Mouse (Mus musculus) heart, postnatal 0 days (tissue): ENCODE data around the gene Cadm2. TPM values are rescaled to one million over a fixed set of nuclear protein-coding genes. Genes with fewer than 3 reads are reported as not detected.

Experiments
- ATAC-seq: fragments of 200-750 bp; cut with Nextera tagmentation; 2 replicates; pipeline ENCODE4 v1.8.0; 2017; ENCODE audit warnings: low read depth, moderate number of reproducible peaks, moderate library complexity; ENCODE audit not compliant: insufficient read depth
- DNase-seq: peaks from one replicate; pipeline ENCODE4 v3.0.0-alpha.2; 2016; ENCODE audit warnings: low spot score
- H3K27ac ChIP-seq: fragments of 300-500 bp; sonication (generic); 2 replicates; pipeline ENCODE4 v1.5.1; 2014; ENCODE audit warnings: low read depth, mild to moderate bottlenecking
- H3K27me3 ChIP-seq: fragments of 300-500 bp; sonication (generic); 2 replicates; pipeline ENCODE4 v1.6.1; 2014; ENCODE audit warnings: low read length, mixed read lengths; ENCODE audit not compliant: control insufficient read depth, insufficient read depth
- H3K36me3 ChIP-seq: fragments of 300-500 bp; sonication (generic); replicated peaks from 2 replicates; pipeline ENCODE4 v1.6.1; 2014; ENCODE audit warnings: low read length, mixed read lengths; ENCODE audit not compliant: control insufficient read depth, insufficient read depth
- H3K4me1 ChIP-seq: fragments of 300-500 bp; sonication (generic); 2 replicates; pipeline ENCODE4 v1.6.1; 2014; ENCODE audit warnings: antibody characterized with exemption; ENCODE audit not compliant: control insufficient read depth, insufficient read depth
- H3K4me2 ChIP-seq: fragments of 300-500 bp; sonication (generic); 2 replicates; pipeline ENCODE4 v1.6.1; 2014; ENCODE audit warnings: low read depth, mild to moderate bottlenecking, low read length, moderate library complexity
- H3K4me3 ChIP-seq: fragments of 300-500 bp; sonication (generic); 2 replicates; pipeline ENCODE4 v1.5.1; 2014; ENCODE audit warnings: low read depth, low read length
- H3K9ac ChIP-seq: fragments of 300-500 bp; sonication (generic); replicated peaks from 2 replicates; pipeline ENCODE4 v1.6.1; 2014; ENCODE audit warnings: low read depth, low read length, mixed read lengths
- H3K9me3 ChIP-seq: fragments of 300-500 bp; sonication (generic); replicated peaks from 2 replicates; pipeline ENCODE4 v1.6.1; 2016; ENCODE audit warnings: low read length; ENCODE audit not compliant: control insufficient read depth
- CTCF ChIP-seq: IDR thresholded peaks from 2 replicates; pipeline ENCODE4 v1.5.1; 2016; ENCODE audit warnings: antibody characterized with exemption, control low read depth, low read depth
- EP300 ChIP-seq: IDR thresholded peaks from 2 replicates; pipeline ENCODE4 v1.6.1; 2016; ENCODE audit warnings: antibody characterized with exemption, low read depth
- WGBS: fragments of 180-500 bp; shearing (Covaris S2); extraction: QIAGEN DNeasy Blood & Tissue Kit; methylation state at CpG from one replicate; pipeline ENCODE4 v1.1.7; 2014; 5-methylcytosine and 5-hydroxymethylcytosine counted together
- polyA plus RNA-seq: library from polyadenylated mRNA; unstranded; fragments of >200 nt; fragmentation: Nextera tagmentation; extraction: Ambion mirVana; gene quantifications from 2 replicates; pipeline ENCODE4 v1.2.1, GENCODE M21; 2015
- total RNA-seq: library from RNA; depleted of rRNA; stranded (reverse); fragments of >200 nt; gene quantifications from 2 replicates; pipeline ENCODE4 v1.2.3, GENCODE M21; 2014; ENCODE audit warnings: low replicate concordance

Gene Cadm2
- total and polyA plus RNA-seq, 2 experiments from 2014 or later, result 1.0 TPM; not detected in 1

DNA sequence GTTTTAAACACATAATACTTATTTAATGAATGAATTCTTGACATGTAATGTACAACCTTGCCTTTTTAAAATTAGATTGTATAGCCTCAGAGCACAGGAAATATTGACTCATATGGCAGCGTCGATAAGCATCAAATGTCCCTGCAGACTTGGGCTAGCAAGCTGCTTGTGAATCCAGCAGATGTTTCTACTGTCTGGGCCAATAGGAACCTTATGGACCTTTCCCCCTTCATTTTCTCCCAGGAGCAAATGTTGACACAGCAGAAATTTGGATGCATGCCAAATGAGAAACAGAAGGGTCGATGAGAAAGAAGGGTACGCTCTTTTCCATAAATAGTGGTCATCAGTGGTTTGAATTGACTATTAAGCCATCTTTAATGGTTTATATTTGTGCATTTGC is 720.0 kb downstream of the Cadm2 start:
- no peak overlapping the region for H3K9ac ChIP-seq
- no peaks in the 10 kb centered on the region for H3K4me1 ChIP-seq
- ATAC-seq (no peak), DNase-seq (no peak)
- no peak overlapping the region for H3K27ac ChIP-seq
- no peak overlapping the region for H3K4me3 ChIP-seq
- 46% methylated on average over 4 of the region's 4 CpGs for WGBS
- TF ChIP-seq CTCF, result no peak
- no peak for TF ChIP-seq EP300
- no peak overlapping the region for H3K4me2 ChIP-seq
- no peaks in the 10 kb centered on the region for H3K27me3 ChIP-seq
- no peaks in the 10 kb centered on the region for H3K9me3 ChIP-seq
- H3K36me3 ChIP-seq, result no peaks in the 10 kb centered on the region

DNA sequence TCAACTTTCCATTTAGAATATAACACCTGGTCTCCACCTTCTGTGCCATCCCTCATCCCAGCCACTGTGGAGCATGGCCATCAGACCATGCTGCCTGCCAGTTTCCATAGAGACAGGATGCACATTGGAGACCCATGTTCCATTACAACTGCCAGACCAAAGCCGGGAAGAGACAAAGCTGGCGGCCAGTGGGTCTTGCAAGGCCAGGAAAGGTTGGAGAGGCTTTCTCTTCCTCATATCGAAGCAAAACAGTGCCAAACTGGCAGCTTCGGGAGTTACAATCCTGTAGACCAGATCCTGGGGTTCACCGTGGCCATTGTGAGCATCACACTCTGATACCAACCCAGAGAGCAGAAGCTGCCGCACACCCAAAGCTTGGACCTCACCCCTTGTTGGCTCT is 728.3 kb downstream of the Cadm2 start:
- ATAC-seq (no peak), DNase-seq (no peak)
- Histone ChIP-seq H3K4me1 (no peaks in the 10 kb centered on the region), H3K4me2 (no peak overlapping the region), H3K36me3 (no peaks in the 10 kb centered on the region), H3K9me3 (no peaks in the 10 kb centered on the region), H3K27ac (no peak overlapping the region), H3K9ac (no peak overlapping the region), H3K27me3 (no peaks in the 10 kb centered on the region), H3K4me3 (no peak overlapping the region)
- TF ChIP-seq CTCF, result no peak
- TF ChIP-seq EP300, result no peak
- WGBS, result 83% methylated on average over 6 of the region's 6 CpGs

DNA sequence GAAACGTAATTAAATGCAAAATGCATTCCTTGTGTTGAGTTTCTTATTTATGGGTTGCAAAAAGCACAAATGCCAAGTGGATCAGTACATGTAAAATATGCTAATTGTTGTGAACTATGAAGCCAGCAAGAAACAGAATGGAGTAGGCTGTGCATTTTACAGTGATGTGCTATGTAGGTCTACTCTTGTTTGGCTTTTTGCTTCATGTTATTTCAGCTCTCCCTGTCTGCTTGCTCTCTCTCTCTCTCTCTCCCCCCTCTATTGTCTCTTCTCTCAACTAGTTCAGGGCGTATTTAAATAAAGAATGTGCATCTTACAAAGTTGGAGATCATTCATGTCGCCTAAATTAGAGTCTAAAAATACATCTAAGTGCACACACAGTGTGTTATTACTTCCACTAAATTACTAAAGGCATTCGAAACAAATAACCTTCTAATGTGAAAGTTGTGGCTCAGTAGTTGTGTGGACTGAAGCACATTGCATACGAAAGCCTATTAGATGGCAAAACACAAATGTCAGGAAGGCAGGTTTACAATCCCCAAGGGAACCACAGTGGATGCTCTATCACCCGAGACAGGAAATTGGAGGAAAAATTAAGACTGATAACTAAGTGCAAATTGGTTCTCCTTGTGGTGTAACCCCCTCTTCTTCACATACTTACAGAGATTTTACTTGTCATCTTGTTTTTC is 729.0 kb downstream of the Cadm2 start:
- ATAC-seq, result no peak
- WGBS, result 64% methylated on average over 6 of the region's 6 CpGs

DNA sequence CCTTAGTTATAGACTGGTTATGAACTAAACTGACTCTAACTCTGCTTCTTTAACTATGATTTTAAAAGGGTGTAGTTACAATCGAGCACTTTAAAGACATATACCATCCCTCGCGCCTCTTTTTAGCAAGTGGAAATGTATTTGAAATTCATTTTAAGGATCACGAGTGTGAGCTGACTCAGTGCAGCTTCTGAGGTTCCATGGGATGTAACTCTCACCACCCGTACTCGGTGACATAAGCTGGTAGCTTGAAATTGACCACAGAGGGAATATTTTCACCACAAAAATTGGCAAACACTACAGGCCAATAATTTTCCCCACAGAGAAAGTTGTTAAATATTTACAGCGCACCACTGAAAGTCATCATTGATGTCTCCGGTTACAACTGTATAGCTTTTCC is 730.8 kb downstream of the Cadm2 start:
- no peak for DNase-seq
- 83% methylated on average over 8 of the region's 8 CpGs for WGBS
- TF ChIP-seq CTCF (no peak), EP300 (no peak)
- no peak overlapping the region for H3K4me3 ChIP-seq
- H3K27ac ChIP-seq, result no peak overlapping the region
- no peaks in the 10 kb centered on the region for H3K9me3 ChIP-seq
- ATAC-seq, result no peak
- no peaks in the 10 kb centered on the region for H3K4me1 ChIP-seq
- H3K27me3 ChIP-seq, result no peaks in the 10 kb centered on the region
- no peaks in the 10 kb centered on the region for H3K36me3 ChIP-seq
- no peak overlapping the region for H3K9ac ChIP-seq
- no peak overlapping the region for H3K4me2 ChIP-seq

More for the DNA sequence above, 729.0 kb downstream of the Cadm2 start:
- no peak for DNase-seq
- H3K9me3 ChIP-seq, result no peaks in the 10 kb centered on the region
- H3K9ac ChIP-seq, result no peak overlapping the region
- no peaks in the 10 kb centered on the region for H3K36me3 ChIP-seq
- H3K27me3 ChIP-seq, result no peaks in the 10 kb centered on the region
- TF ChIP-seq EP300 (no peak), CTCF (no peak)
- no peak overlapping the region for H3K4me3 ChIP-seq
- no peak overlapping the region for H3K4me2 ChIP-seq
- no peaks in the 10 kb centered on the region for H3K4me1 ChIP-seq
- no peak overlapping the region for H3K27ac ChIP-seq

DNA sequence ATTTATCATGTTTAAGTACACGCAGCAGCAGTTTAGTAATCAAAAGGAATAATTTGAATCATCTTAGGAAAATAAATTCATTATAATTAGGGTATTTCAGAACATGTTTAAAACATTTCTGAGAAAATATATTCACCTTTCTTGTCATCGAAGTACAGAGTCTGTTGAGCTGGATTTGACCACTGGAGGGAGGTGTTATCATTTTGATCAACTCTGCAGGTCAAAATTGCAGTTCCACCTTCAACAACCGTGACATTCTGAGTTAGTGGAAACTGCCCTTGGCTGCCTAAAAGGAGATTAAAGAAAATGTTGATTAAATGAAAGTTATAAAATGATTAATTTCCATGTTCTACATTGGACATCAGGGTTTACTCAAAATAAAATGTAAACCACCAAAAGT is 738.1 kb downstream of the Cadm2 start:
- H3K4me2 ChIP-seq, result no peak overlapping the region
- H3K9ac ChIP-seq, result no peak overlapping the region
- H3K27ac ChIP-seq, result no peak overlapping the region
- ATAC-seq (no peak), DNase-seq (no peak)
- no peaks in the 10 kb centered on the region for H3K4me1 ChIP-seq
- no peaks in the 10 kb centered on the region for H3K27me3 ChIP-seq
- H3K9me3 ChIP-seq, result no peaks in the 10 kb centered on the region
- TF ChIP-seq CTCF, result no peak
- TF ChIP-seq EP300, result no peak
- 45% methylated on average over 3 of the region's 3 CpGs for WGBS
- H3K36me3 ChIP-seq, result no peaks in the 10 kb centered on the region
- H3K4me3 ChIP-seq, result no peak overlapping the region

DNA sequence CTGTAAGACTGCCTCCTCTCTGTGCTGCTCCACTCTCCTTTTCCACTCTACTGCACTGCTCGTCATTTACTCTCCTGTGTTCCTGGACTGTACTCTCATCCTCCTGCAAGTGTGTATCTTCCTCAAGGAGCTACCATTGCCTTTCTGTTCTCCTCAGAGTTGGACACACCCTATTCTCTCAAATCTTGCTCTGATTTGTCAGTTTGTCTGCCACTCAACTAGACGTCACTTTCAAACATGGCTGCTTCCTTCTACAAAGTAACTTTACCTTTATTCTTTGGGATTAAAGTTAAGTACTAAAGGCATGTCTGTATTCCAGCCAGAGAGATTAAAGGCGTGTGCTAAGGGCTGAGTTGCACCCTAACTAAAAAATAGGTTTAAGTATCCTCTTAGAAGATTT is 749.5 kb downstream of the Cadm2 start:
- Histone ChIP-seq H3K27me3 (no peaks in the 10 kb centered on the region), H3K4me1 (no peaks in the 10 kb centered on the region), H3K9me3 (no peaks in the 10 kb centered on the region), H3K36me3 (no peaks in the 10 kb centered on the region), H3K4me2 (no peak overlapping the region), H3K4me3 (no peak overlapping the region), H3K9ac (no peak overlapping the region), H3K27ac (no peak overlapping the region)
- TF ChIP-seq CTCF (no peak), EP300 (no peak)
- 62% methylated on average over 3 of the region's 3 CpGs for WGBS
- DNase-seq (no peak), ATAC-seq (no peak)
